ENCODE assay signal across 7 mouse cellular contexts in genomic region chr14:118642940-118643591, GRCm38 (mm10).
DNase-seq lines count a peak whose midpoint lies in the region; ATAC-seq and TF ChIP-seq lines count a peak whose summit lies in the region.
"Not testable (repeated sequence)": the region's sequence is repeated elsewhere in the genome, so short reads cannot be mapped to it uniquely, and the experiment has no call there.

No protein-coding gene starts in this region.

- H3K4me3 ChIP-seq in intestine, embryonic 15.5 days (replicated peaks); liver, embryonic 15.5 days (replicated peaks); lung, postnatal 0 days (ENCODE audit: low read depth, low read length); stomach, embryonic 15.5 days (replicated peaks): not testable (repeated sequence)

- not testable (repeated sequence) for H3K27ac ChIP-seq in intestine, embryonic 15.5 days; lung, postnatal 0 days (ENCODE audit: low read length); stomach, embryonic 15.5 days
- peak overlapping the region; percentile 81 for H3K27ac ChIP-seq in liver, embryonic 15.5 days (replicated peaks)

- not testable (repeated sequence) for H3K4me2 ChIP-seq in intestine, embryonic 15.5 days (replicated peaks); lung, postnatal 0 days (replicated peaks; ENCODE audit: low read depth, low read length); stomach, embryonic 15.5 days
- peak overlapping the region; percentile 43 for H3K4me2 ChIP-seq in liver, embryonic 15.5 days

- H3K4me1 ChIP-seq in intestine, embryonic 15.5 days (replicated peaks); lung, postnatal 0 days (ENCODE audit: insufficient read depth, low read depth, low read length); stomach, embryonic 15.5 days: not testable (repeated sequence)
- H3K4me1 ChIP-seq in liver, embryonic 15.5 days (replicated peaks) = peaks cover 33% of the 10 kb centered on the region

- H3K36me3 ChIP-seq in intestine, embryonic 15.5 days; liver, embryonic 15.5 days (replicated peaks); lung, postnatal 0 days (ENCODE audit: insufficient read depth, low read length); stomach, embryonic 15.5 days: not testable (repeated sequence)

- peak; percentile 89 for ATAC-seq in erythroblast, adult 5-6 weeks (replicated peaks; ENCODE audit: low FRiP score, poor library complexity, severe bottlenecking)
- ATAC-seq in intestine, embryonic 15.5 days = peak; percentile 82
- peak; percentile 76 for ATAC-seq in liver, embryonic 15.5 days (ENCODE audit: insufficient read depth)
- peak; percentile 85 for ATAC-seq in lung, postnatal 0 days
- ATAC-seq in stomach, embryonic 15.5 days (ENCODE audit: insufficient read depth, low FRiP score, low read depth) = peak; percentile 89

- not testable (repeated sequence) for TF ChIP-seq CTCF in lung, postnatal 0 days (IDR thresholded peaks at IDR 0.05)

- not testable (repeated sequence) for H3K9me3 ChIP-seq in intestine, embryonic 15.5 days; liver, embryonic 15.5 days (replicated peaks); lung, postnatal 0 days (ENCODE audit: low read length); stomach, embryonic 15.5 days

- H3K9ac ChIP-seq in intestine, embryonic 15.5 days; liver, embryonic 15.5 days; lung, postnatal 0 days (replicated peaks; ENCODE audit: low read depth); stomach, embryonic 15.5 days: not testable (repeated sequence)

- WGBS in intestine, embryonic 15.5 days = 73% methylated on average over 13 of the region's 13 CpGs
- 47% methylated on average over 13 of the region's 13 CpGs for WGBS in liver, embryonic 15.5 days (ENCODE audit: insufficient replicate concordance)
- WGBS in lung, postnatal 0 days = 60% methylated on average over 11 of the region's 13 CpGs
- 62% methylated on average over 13 of the region's 13 CpGs for WGBS in stomach, embryonic 15.5 days

- not testable (repeated sequence) for H3K27me3 ChIP-seq in intestine, embryonic 15.5 days (replicated peaks); liver, embryonic 15.5 days; lung, postnatal 0 days (replicated peaks; ENCODE audit: insufficient read depth, low read length); stomach, embryonic 15.5 days (replicated peaks)

- not testable (repeated sequence) for TF ChIP-seq EP300 in lung, postnatal 0 days (IDR thresholded peaks at IDR 0.05)

- DNase-seq in liver = peak; percentile 58
- DNase-seq in lung, postnatal 0 days (ENCODE audit: low spot score) = peak; percentile 54
- DNase-seq in yolk sac, embryonic 10.5 days (ENCODE audit: low spot score) = peak; percentile 66
